ENCODE assay signal across 23 mouse cellular contexts in the genomic region with DNA sequence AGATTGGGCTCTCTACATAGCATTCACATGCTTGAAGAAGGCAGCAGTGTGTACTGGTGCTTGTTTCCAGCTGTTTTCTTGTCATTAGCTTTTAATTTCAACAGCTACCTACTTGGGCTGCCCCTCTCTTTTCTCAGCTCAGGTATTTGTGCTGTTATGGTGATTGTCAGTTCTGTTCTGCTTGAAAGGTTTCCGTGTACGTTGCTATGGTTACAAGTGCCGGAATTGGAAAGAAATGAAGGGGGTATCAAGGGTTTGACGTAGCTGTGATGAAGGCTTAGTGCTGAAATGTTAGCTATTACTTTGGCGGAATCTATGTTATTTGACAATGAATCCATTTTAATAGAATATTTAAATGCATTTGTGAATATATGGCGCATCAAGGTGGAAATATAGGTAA.
DNase-seq lines count a peak whose midpoint lies in the region; ATAC-seq and TF ChIP-seq lines count a peak whose summit lies in the region.
"Had no signal": no experiment of that assay in that cellular context is flagged by ENCODE, and none has a peak within 500 bp of the region (broad histone marks: within the 10 kb centered on the region; RNA-seq: fewer than 3 reads in every experiment).

No protein-coding gene starts in this region.

- H3K4me2 ChIP-seq in hindbrain, embryonic 15.5 days = no peak overlapping the region
- no peak overlapping the region for H3K4me2 ChIP-seq in forebrain, embryonic 16.5 days (ENCODE audit: low read length)
- peak overlapping the region; percentile 26 for H3K4me2 ChIP-seq in midbrain, embryonic 15.5 days
- H3K4me2 ChIP-seq: embryonic facial prominence, embryonic 12.5 days; heart, embryonic 15.5 days; intestine, embryonic 15.5 days; liver, embryonic 11.5 days; midbrain, embryonic 12.5 days had no signal

- no peaks in the 10 kb centered on the region for H3K9me3 ChIP-seq in hindbrain, embryonic 15.5 days
- H3K9me3 ChIP-seq in hindbrain, embryonic 10.5 days = no peaks in the 10 kb centered on the region
- no peaks in the 10 kb centered on the region for H3K9me3 ChIP-seq in forebrain, embryonic 16.5 days (ENCODE audit: control insufficient read depth, low read length)
- no peaks in the 10 kb centered on the region for H3K9me3 ChIP-seq in midbrain, embryonic 15.5 days
- H3K9me3 ChIP-seq: embryonic facial prominence, embryonic 12.5 days; heart, embryonic 15.5 days; intestine, embryonic 15.5 days; midbrain, embryonic 12.5 days had no signal

- no peak overlapping the region for H3K9ac ChIP-seq in hindbrain, embryonic 15.5 days
- no peak overlapping the region for H3K9ac ChIP-seq in forebrain, embryonic 16.5 days (replicated peaks; ENCODE audit: low read depth, low read length)
- no peak overlapping the region for H3K9ac ChIP-seq in midbrain, embryonic 15.5 days
- H3K9ac ChIP-seq: embryonic facial prominence, embryonic 12.5 days; heart, embryonic 15.5 days; intestine, embryonic 15.5 days; liver, postnatal 0 days; midbrain, embryonic 12.5 days had no signal

- DNase-seq in hindbrain, embryonic 10.5 days (ENCODE audit: low spot score) = no peak
- DNase-seq in brain, embryonic 14.5 days (ENCODE audit: low read depth) = peak; percentile 72
- no peak for DNase-seq in liver
- no peak for DNase-seq in spleen, adult 12 weeks (ENCODE audit: low spot score)
- DNase-seq in kidney, postnatal 36 days = no peak
- DNase-seq: adrenal gland, postnatal 25 days; cerebellum, adult 11 months; cerebellum, postnatal 10 days; heart, postnatal 4 days; kidney, adult 9 months; kidney, postnatal 14 days; liver, postnatal 0 days; right cerebral cortex, postnatal 25 days had no signal

- no peak for TF ChIP-seq CTCF in brain, embryonic 14.5 days (IDR thresholded peaks at IDR 0.05; ENCODE audit: borderline replicate concordance, extremely low read depth, insufficient read depth, insufficient read length)

- no peaks in the 10 kb centered on the region for H3K27me3 ChIP-seq in hindbrain, embryonic 15.5 days
- no peaks in the 10 kb centered on the region for H3K27me3 ChIP-seq in hindbrain, embryonic 10.5 days (ENCODE audit: insufficient read depth, poor library complexity, severe bottlenecking)
- no peaks in the 10 kb centered on the region for H3K27me3 ChIP-seq in forebrain, embryonic 16.5 days (replicated peaks; ENCODE audit: control insufficient read depth, insufficient read depth, low read length)
- no peaks in the 10 kb centered on the region for H3K27me3 ChIP-seq in midbrain, embryonic 15.5 days (replicated peaks)
- H3K27me3 ChIP-seq: embryonic facial prominence, embryonic 12.5 days; heart, embryonic 15.5 days; intestine, embryonic 15.5 days; midbrain, embryonic 12.5 days had no signal

- no peaks in the 10 kb centered on the region for H3K4me1 ChIP-seq in hindbrain, embryonic 15.5 days (replicated peaks)
- no peaks in the 10 kb centered on the region for H3K4me1 ChIP-seq in hindbrain, embryonic 10.5 days (replicated peaks)
- H3K4me1 ChIP-seq in forebrain, embryonic 16.5 days (replicated peaks; ENCODE audit: control insufficient read depth, insufficient read depth, low read length) = no peaks in the 10 kb centered on the region
- H3K4me1 ChIP-seq in midbrain, embryonic 15.5 days = 0 out of 2 replicates have a peak, but pooled peaks cover 3% of the 10 kb centered on the region
- H3K4me1 ChIP-seq: embryonic facial prominence, embryonic 12.5 days; heart, embryonic 15.5 days; intestine, embryonic 15.5 days; midbrain, embryonic 12.5 days had no signal

- H3K4me3 ChIP-seq in hindbrain, embryonic 15.5 days = no peak overlapping the region
- no peak overlapping the region for H3K4me3 ChIP-seq in hindbrain, embryonic 10.5 days
- H3K4me3 ChIP-seq in forebrain, embryonic 16.5 days (replicated peaks; ENCODE audit: low read length) = no peak overlapping the region
- H3K4me3 ChIP-seq in midbrain, embryonic 15.5 days = no peak overlapping the region
- H3K4me3 ChIP-seq: embryonic facial prominence, embryonic 12.5 days; heart, embryonic 15.5 days; intestine, embryonic 15.5 days; layer of hippocampus, adult 2 months; midbrain, embryonic 12.5 days had no signal

- TF ChIP-seq POLR2A in brain, embryonic 14.5 days (IDR thresholded peaks at IDR 0.05; ENCODE audit: borderline replicate concordance, extremely low read depth, insufficient read depth, insufficient read length, poor library complexity, severe bottlenecking) = no peak

- H3K27ac ChIP-seq in hindbrain, embryonic 15.5 days (replicated peaks) = no peak overlapping the region
- H3K27ac ChIP-seq in hindbrain, embryonic 10.5 days = no peak overlapping the region
- no peak overlapping the region for H3K27ac ChIP-seq in forebrain, embryonic 16.5 days (ENCODE audit: low read length)
- no peak overlapping the region; the same call in 1 of the 2 replicates for H3K27ac ChIP-seq in midbrain, embryonic 15.5 days
- H3K27ac ChIP-seq: embryonic facial prominence, embryonic 12.5 days; heart, embryonic 15.5 days; intestine, embryonic 15.5 days; layer of hippocampus, adult 2 months; midbrain, embryonic 12.5 days had no signal

- 59% methylated on average over 6 of the region's 6 CpGs for WGBS in hindbrain, embryonic 15.5 days
- WGBS in hindbrain, embryonic 10.5 days = 75% methylated on average over 6 of the region's 6 CpGs
- 43% methylated on average over 6 of the region's 6 CpGs for WGBS in forebrain, embryonic 16.5 days
- 46% methylated on average over 6 of the region's 6 CpGs for WGBS in midbrain, embryonic 15.5 days

- H3K36me3 ChIP-seq in hindbrain, embryonic 15.5 days = no peaks in the 10 kb centered on the region
- H3K36me3 ChIP-seq in hindbrain, embryonic 10.5 days = no peaks in the 10 kb centered on the region
- H3K36me3 ChIP-seq in forebrain, embryonic 16.5 days (ENCODE audit: control insufficient read depth, insufficient read depth) = no peaks in the 10 kb centered on the region
- H3K36me3 ChIP-seq in midbrain, embryonic 15.5 days (replicated peaks) = no peaks in the 10 kb centered on the region
- H3K36me3 ChIP-seq: embryonic facial prominence, embryonic 12.5 days; heart, embryonic 15.5 days; intestine, embryonic 15.5 days; midbrain, embryonic 12.5 days had no signal

- ATAC-seq in hindbrain, embryonic 15.5 days (ENCODE audit: low FRiP score, low read depth) = peak; percentile 23; the same call in 1 of the 2 replicates
- peak; percentile 79 for ATAC-seq in forebrain, embryonic 16.5 days
- ATAC-seq in midbrain, embryonic 15.5 days (replicated peaks) = peak; percentile 92
- ATAC-seq: intestine, embryonic 15.5 days; liver, postnatal 0 days; lung, postnatal 0 days had no signal

Comparison
In these comparisons a context has a peak if more than half of its experiments do, and no peak if none do; other contexts are left out.
1. ATAC-seq: peak in every context shown above with its lines; median percentile 92 in midbrain, embryonic 15.5 days; 79 in forebrain, embryonic 16.5 days; 23 in hindbrain, embryonic 15.5 days.